In genomic region chr3:64949307-64949706, GRCm38 (mm10) we compare ENCODE assay signal across 8 mouse cellular contexts.
DNase-seq lines count a peak whose midpoint lies in the region; ATAC-seq lines count a peak whose summit lies in the region.

No protein-coding gene starts in this region.

- peak; percentile 51; the same call in 1 of the 2 replicates for ATAC-seq in hindbrain, embryonic 15.5 days (ENCODE audit: low FRiP score, low read depth)
- ATAC-seq in megakaryocyte-erythroid progenitor cell, adult 5-6 weeks (replicated peaks; ENCODE audit: low FRiP score, low TSS enrichment, poor library complexity, severe bottlenecking) = no peak

- H3K36me3 ChIP-seq in heart, embryonic 10.5 days = no peaks in the 10 kb centered on the region
- no peaks in the 10 kb centered on the region for H3K36me3 ChIP-seq in hindbrain, embryonic 15.5 days

- WGBS in heart, embryonic 10.5 days = 25% methylated on average over 16 of the region's 16 CpGs
- WGBS in hindbrain, embryonic 15.5 days = 10% methylated on average over 16 of the region's 16 CpGs

- intact Hi-C loops in heart, postnatal 14 days (cut with DNase I) = no loop called here

- no peak for DNase-seq in heart, embryonic 10.5 days (ENCODE audit: low spot score)
- DNase-seq in heart, postnatal 14 days = no peak
- peak; percentile 9 for DNase-seq in right cerebral cortex, postnatal 25 days
- DNase-seq in right cerebral cortex, postnatal 36 days (ENCODE audit: low spot score in 2 of 2) = no peak
- peak; percentile 17 for DNase-seq in retina, embryonic 14.5 days (ENCODE audit: low spot score)
- DNase-seq in heart, adult 9 months (ENCODE audit: low spot score in 2 of 2) = no peak

- peak overlapping the region; percentile 42 for H3K4me3 ChIP-seq in heart, embryonic 10.5 days
- H3K4me3 ChIP-seq in hindbrain, embryonic 15.5 days = peak overlapping the region; percentile 43

- H3K4me1 ChIP-seq in heart, embryonic 10.5 days = peaks cover 7% of the 10 kb centered on the region; the same call in 1 of the 2 replicates
- H3K4me1 ChIP-seq in hindbrain, embryonic 15.5 days (replicated peaks) = peaks cover 7% of the 10 kb centered on the region

- no peaks in the 10 kb centered on the region for H3K9me3 ChIP-seq in heart, embryonic 10.5 days
- H3K9me3 ChIP-seq in hindbrain, embryonic 15.5 days = no peaks in the 10 kb centered on the region

- H3K27me3 ChIP-seq in heart, embryonic 10.5 days (ENCODE audit: insufficient read depth, poor library complexity, severe bottlenecking) = peaks cover 8% of the 10 kb centered on the region
- no peaks in the 10 kb centered on the region for H3K27me3 ChIP-seq in hindbrain, embryonic 15.5 days

- H3K4me2 ChIP-seq in hindbrain, embryonic 15.5 days = peak overlapping the region; percentile 79

- peak overlapping the region; percentile 53 for H3K9ac ChIP-seq in hindbrain, embryonic 15.5 days

- no peak overlapping the region for H3K27ac ChIP-seq in heart, embryonic 10.5 days
- no peak overlapping the region for H3K27ac ChIP-seq in hindbrain, embryonic 15.5 days (replicated peaks)

Comparison
In these comparisons a context has a peak if more than half of its experiments do, and no peak if none do; other contexts are left out.
1. DNase-seq: peak in right cerebral cortex, postnatal 25 days (single experiment) and retina, embryonic 14.5 days (single experiment); none in heart, embryonic 10.5 days (single experiment), heart, postnatal 14 days (0 of 2), right cerebral cortex, postnatal 36 days (0 of 2) and heart, adult 9 months (0 of 2).